Mouse (Mus musculus): Measurements from ENCODE around the gene Idnk.
A peak's percentile ranks its signal among the peaks of the same experiment; 100 is the strongest.

DNA sequence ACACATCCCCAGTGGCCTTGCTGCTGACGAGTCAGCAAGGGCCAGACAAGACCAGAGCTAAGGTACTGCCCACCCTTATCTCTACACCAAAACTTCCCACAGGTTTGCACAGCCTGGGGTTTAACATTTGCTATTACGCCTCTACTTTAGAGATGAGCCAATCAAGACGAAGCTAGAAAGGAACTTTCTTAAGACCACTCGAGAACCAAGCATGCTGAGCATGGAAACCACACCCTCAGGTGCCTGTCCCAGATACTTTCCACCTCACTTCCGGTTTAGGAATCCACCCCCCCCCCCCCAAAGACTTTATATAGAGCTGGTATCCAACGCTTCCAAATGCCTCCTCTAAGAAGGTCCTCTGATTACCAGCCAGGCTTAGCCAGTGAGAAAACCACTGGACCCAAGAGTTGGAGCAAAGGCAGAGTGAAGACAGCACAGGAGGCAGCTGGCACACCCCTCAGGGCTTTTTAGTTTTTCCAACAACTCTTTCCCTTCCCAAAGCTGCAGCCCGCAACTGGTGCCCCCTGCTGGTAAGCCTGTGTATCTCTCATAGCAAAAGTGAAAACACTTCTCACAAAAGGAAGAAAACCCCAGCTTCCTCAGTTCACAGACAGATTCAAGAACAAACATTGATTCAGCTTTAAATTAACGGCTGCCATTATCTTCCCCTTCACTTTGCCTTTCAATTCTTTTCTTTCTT, 40.0 kb upstream of the Idnk start:
- TF ChIP-seq CTCF (IDR thresholded peaks at IDR 0.05; ENCODE audit: borderline replicate concordance, insufficient read depth, low read depth, low read length) (peak; percentile 62), POLR2A (IDR thresholded peaks at IDR 0.05; ENCODE audit: borderline replicate concordance, insufficient read depth, low read length) (no peak)

All from cerebellum, adult 2 months (tissue).